Mouse (Mus musculus) gonadal fat pad, adult 2 months (tissue): ENCODE data around the gene Rbbp8nl. TPM values are rescaled to one million over a fixed set of nuclear protein-coding genes. Genes with fewer than 3 reads are reported as not detected.
"Not testable (repeated sequence)": the region's sequence is repeated elsewhere in the genome, so short reads cannot be mapped to it uniquely, and the experiment has no call there.

Experiments
- DNase-seq: peaks from one replicate; pipeline ENCODE4 v3.0.0-alpha.2; 2012; ENCODE audit warnings: low read depth
- polyA plus RNA-seq: library from polyadenylated mRNA; depleted of rRNA; stranded (reverse); fragments of >200 nt; gene quantifications from 2 replicates; pipeline ENCODE4 v1.2.3, GENCODE M21; 2012

Rbbp8nl gene
- polyA plus RNA-seq, 1 experiment, result 3.6 TPM

GRCm38 (mm10) chr2:180288966-180289365 lies 713 bp downstream of the Rbbp8nl start:
- no peak for DNase-seq

GRCm38 (mm10) chr2:180279321-180279720 lies 10.4 kb downstream of the Rbbp8nl start:
- no peak for DNase-seq

GRCm38 (mm10) chr2:180277773-180278320 lies 11.8 kb downstream of the Rbbp8nl start:
- DNase-seq, result no peak

GRCm38 (mm10) chr2:180276851-180277259 lies 12.8 kb downstream of the Rbbp8nl start:
- DNase-seq, result no peak

- DNase-seq, result no peak
Observed at GRCm38 (mm10) chr2:180276385-180276784, 13.3 kb downstream of the Rbbp8nl start.

- no peak for DNase-seq
Observed at GRCm38 (mm10) chr2:180275836-180276235, 13.8 kb downstream of the Rbbp8nl start.

- no peak for DNase-seq
Observed at GRCm38 (mm10) chr2:180274523-180274922, 15.2 kb downstream of the Rbbp8nl start.

- peak; percentile 74 for DNase-seq
Observed at GRCm38 (mm10) chr2:180273394-180274244, 16.1 kb downstream of the Rbbp8nl start, which contains the start of gene Cables2. TSS of gene Cables2 (minus strand) at chr2:180273496.

GRCm38 (mm10) chr2:180272884-180273321 lies 16.8 kb downstream of the Rbbp8nl start:
- no peak for DNase-seq

- DNase-seq, result no peak
Observed at GRCm38 (mm10) chr2:180271804-180272395, 17.8 kb downstream of the Rbbp8nl start.

GRCm38 (mm10) chr2:180270537-180271255 lies 19.0 kb downstream of the Rbbp8nl start:
- no peak for DNase-seq

GRCm38 (mm10) chr2:180269329-180269728 lies 20.4 kb downstream of the Rbbp8nl start:
- no peak for DNase-seq

- DNase-seq, result no peak
Observed at GRCm38 (mm10) chr2:180267955-180268354, 21.7 kb downstream of the Rbbp8nl start.

- DNase-seq, result no peak
Observed at GRCm38 (mm10) chr2:180262891-180263290, 26.8 kb downstream of the Rbbp8nl start.

- no peak for DNase-seq
Observed at GRCm38 (mm10) chr2:180262441-180262840, 27.2 kb downstream of the Rbbp8nl start.

GRCm38 (mm10) chr2:180261901-180262300 lies 27.8 kb downstream of the Rbbp8nl start:
- DNase-seq, result no peak

GRCm38 (mm10) chr2:180260610-180261480 lies 28.8 kb downstream of the Rbbp8nl start:
- DNase-seq, result no peak

- not testable (repeated sequence) for DNase-seq
Observed at GRCm38 (mm10) chr2:180259826-180260609, 29.7 kb downstream of the Rbbp8nl start.

GRCm38 (mm10) chr2:180258951-180259484 lies 30.7 kb downstream of the Rbbp8nl start:
- DNase-seq, result not testable (repeated sequence)
